Mouse (Mus musculus) gastrocnemius, postnatal 36 days (tissue): ENCODE results near the gene Grk4. TPM values are rescaled to one million over a fixed set of nuclear protein-coding genes. Genes with fewer than 3 reads are reported as not detected.
"Not testable (repeated sequence)": the region's sequence is repeated elsewhere in the genome, so short reads cannot be mapped to it uniquely, and the experiment has no call there.

Source experiments
- DNase-seq, 2 experiments: peaks; one replicate each; pipeline ENCODE4 v3.0.0; 2022
- intact Hi-C: fragments of 180-260 bp; cut with DNase I; formaldehyde crosslinking; loops from one replicate; pipeline ENCODE4 v1.15.1; 2025
- total RNA-seq, 2 experiments: library from RNA; stranded (reverse); gene quantifications; 2 replicates each; pipeline ENCODE4 v1.2.3; 2021

Grk4 gene
- total RNA-seq, 2 experiments from 2014 or later = 1.4 to 1.6 TPM

- DNase-seq = no peak
- intact Hi-C loops = no loop called here
Observed at GRCm38 (mm10) chr5:34692782-34693181, 32.6 kb downstream of the Grk4 start.

GRCm38 (mm10) chr5:34695521-34695920, 35.3 kb downstream of the Grk4 start:
- DNase-seq = no peak
- intact Hi-C loops = no loop called here

GRCm38 (mm10) chr5:34708436-34708835, 48.3 kb downstream of the Grk4 start:
- intact Hi-C loops = no loop called here

DNA sequence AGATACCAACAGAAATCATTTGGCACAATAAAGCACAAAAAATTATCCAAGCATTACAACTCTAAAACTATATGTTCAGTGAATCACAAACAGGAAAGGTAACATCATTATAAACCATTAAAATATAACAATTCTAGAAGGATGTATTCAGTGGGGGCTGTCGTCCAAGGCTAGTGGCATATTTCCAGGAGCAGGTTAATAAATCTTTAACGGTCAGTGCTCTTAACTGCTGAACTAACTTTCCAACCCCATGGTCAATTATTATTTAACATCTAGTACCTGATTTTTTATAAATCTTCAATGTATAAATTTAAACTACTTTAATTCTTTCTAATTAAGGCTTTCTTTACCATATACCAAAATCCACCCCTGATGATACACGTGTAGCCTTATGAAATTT, 54.2 kb downstream of the Grk4 start:
- DNase-seq, intact Hi-C loops: not testable (repeated sequence)

More at GRCm38 (mm10) chr5:34708436-34708835, 48.3 kb downstream of the Grk4 start:
- DNase-seq = no peak

DNA sequence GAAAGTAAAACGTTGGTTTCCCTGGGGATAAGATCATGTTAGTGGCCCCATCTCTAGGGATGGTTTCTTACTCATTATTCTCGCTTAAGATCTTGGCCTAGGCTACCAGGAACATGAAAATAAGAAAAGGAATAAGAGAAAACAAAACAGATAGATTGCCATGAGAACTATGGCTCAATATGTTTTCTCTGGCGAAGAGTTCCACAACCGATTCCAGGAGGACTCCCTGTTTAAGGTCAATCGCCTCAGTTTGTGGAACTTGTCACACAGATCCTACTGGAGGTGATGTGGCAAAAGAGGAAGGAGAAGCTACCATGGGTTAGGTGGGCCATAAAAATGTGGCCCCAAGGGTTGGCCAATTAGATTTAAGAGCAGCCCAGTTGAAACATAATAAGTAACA, 54.6 kb downstream of the Grk4 start:
- no peak for DNase-seq
- intact Hi-C loops = no loop called here

DNA sequence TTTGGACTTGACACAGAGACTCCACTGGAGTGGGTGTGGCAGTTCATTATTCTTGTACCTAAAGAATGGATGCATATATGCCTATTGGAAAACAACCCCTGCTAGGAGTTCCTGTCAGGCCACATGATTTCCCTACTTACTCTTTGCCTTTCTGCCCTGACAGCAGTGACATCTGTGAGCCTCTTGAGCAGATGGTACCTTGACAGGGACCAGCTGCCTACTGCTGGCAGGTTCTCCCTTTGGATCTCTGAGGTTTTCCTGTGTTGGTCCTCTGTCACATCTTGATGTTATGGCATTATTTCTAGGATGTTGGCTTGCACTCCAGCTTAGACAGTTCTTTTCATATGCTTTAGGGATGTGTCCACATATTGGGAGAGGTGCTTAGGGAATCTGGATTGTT, 69.0 kb downstream of the Grk4 start:
- intact Hi-C loops = no loop called here
- no peak for DNase-seq

- DNase-seq = no peak
- intact Hi-C loops = no loop called here
Observed at GRCm38 (mm10) chr5:34730255-34730654, 70.1 kb downstream of the Grk4 start.

- DNase-seq = no peak
- intact Hi-C loops = no loop called here
Observed at GRCm38 (mm10) chr5:34751477-34751876, 91.3 kb downstream of the Grk4 start.

DNA sequence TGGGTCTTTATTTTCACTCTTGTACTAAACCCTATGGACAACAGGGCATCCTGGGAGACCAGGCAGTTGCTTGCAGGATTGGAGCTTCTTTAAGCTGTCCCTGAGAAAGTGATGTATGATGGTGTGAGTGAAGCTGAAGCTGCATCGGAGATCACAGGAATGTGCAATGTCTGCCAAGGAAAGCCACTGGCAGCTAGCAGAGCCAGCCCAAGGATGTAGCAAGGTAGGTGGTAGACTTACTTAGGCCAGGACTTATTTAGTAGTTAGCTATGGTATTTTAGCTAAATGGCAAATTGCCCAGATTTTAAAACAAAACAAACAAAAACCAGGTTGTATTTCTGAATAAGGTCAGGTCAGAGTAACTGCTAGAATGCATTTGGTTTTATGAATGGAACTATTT, 98.6 kb downstream of the Grk4 start:
- intact Hi-C loops = no loop called here
- DNase-seq = no peak

- no peak for DNase-seq
- intact Hi-C loops = no loop called here
Observed at GRCm38 (mm10) chr5:34760850-34761508, 100.8 kb downstream of the Grk4 start.

DNA sequence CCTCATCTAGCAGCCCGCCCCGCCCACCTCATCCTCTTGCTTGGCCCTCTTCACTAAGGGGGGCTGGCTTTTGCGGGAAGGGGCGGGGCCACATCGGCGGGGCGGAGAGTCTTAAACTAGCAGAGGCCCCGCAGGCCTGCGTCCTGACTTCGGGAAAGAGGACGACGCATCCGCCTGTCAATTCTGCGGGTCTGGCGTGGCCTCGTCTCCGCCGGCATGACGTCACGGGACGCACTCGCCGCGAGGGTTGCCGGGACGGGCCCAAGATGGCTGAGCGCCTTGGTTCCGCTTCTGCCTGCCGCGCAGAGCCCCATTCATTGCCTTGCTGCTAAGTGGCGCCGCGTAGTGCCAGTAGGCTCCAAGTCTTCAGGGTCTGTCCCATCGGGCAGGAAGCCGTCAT, 101.3 kb downstream of the Grk4 start, which contains the start of gene Htt:
Gene Htt, plus strand, starts transcription at position 232 of the 400 bp plus-strand sequence.
- intact Hi-C loops = no loop called here
- DNase-seq = peak; percentile 92 to 95

DNA sequence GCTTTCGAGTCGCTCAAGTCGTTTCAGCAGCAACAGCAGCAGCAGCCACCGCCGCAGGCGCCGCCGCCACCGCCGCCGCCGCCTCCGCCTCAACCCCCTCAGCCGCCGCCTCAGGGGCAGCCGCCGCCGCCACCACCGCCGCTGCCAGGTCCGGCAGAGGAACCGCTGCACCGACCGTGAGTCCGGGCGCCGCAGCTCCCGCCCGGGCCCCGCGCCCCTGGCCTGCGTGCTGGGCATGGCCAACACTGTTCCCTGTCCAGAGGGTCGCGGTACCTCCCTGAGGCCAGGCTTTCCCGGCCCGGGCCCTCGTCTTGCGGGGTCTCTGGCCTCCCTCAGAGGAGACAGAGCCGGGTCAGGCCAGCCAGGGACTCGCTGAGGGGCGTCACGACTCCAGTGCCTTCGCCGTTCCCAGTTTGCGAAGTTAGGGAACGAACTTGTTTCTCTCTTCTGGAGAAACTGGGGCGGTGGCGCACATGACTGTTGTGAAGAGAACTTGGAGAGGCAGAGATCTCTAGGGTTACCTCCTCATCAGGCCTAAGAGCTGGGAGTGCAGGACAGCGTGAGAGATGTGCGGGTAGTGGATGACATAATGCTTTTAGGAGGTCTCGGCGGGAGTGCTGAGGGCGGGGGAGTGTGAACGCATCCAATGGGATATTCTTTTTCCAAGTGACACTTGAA, 101.9 kb downstream of the Grk4 start:
- intact Hi-C loops = no loop called here
- DNase-seq = peak in 1 of 2 experiments; percentile 24

DNA sequence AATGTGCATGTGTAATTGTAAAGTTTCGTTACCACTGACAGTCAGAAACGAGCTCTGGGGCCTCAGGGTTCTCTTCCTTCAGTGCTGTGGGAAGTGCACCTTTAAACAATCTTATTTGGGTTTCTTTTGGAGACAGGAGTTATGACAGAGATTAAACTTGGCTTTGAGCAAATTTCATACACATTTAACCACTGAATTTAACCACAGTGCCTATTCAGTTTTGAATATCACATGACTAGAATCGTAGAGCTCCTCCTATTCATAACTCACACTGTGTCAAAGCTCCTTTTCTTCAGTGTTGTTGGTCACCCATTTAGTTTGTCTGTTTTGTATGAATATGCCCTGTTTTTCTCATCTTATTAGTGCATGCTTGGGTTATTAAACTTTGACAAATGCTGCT, 111.6 kb downstream of the Grk4 start:
- intact Hi-C loops = no loop called here

GRCm38 (mm10) chr5:34772696-34773245, 112.6 kb downstream of the Grk4 start:
- no peak for DNase-seq
- intact Hi-C loops = no loop called here

More for the DNA sequence above, 111.6 kb downstream of the Grk4 start:
- DNase-seq = no peak

DNA sequence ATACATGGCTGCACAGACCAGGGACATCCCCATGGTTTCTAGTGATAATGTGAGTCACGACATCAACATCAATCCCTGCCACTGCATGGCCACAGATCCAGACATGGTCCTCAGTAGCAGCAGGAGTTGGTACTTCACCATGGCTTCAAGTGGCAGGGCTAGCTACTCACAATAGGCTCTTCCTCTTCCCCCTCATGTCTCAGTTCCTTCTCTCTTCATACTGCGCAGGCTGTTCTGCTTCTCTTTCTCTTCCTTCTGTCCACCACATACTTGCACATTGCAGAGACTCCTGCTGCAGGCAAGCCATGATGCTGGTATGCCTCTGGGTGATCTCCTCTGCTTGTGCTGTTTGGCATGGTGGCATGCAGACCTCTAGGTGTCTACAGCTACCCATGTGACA, 113.2 kb downstream of the Grk4 start:
- intact Hi-C loops = no loop called here
- DNase-seq = no peak

DNA sequence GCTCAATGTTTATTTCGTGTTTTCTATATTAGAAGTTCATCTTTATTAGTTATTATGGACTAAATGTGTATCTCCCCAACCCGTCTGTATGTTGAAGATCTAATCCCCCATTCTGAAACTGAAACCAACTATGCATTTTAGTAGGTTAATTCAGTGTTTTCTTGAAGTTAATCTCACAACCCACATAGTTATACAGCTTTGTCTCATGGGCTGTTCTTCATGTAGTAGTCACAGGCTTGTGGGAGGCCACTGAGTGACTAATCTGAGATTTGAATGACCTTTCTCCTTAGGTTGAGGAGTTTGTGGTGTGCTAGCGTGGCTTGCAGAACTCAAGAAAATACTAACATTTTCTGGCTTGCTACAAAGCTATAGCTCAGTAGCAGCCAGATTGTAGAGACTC, 124.8 kb downstream of the Grk4 start:
- intact Hi-C loops = no loop called here

GRCm38 (mm10) chr5:34791141-34791540, 131.0 kb downstream of the Grk4 start:
- intact Hi-C loops = no loop called here
- DNase-seq = no peak

More for the DNA sequence above, 124.8 kb downstream of the Grk4 start:
- DNase-seq = no peak

DNA sequence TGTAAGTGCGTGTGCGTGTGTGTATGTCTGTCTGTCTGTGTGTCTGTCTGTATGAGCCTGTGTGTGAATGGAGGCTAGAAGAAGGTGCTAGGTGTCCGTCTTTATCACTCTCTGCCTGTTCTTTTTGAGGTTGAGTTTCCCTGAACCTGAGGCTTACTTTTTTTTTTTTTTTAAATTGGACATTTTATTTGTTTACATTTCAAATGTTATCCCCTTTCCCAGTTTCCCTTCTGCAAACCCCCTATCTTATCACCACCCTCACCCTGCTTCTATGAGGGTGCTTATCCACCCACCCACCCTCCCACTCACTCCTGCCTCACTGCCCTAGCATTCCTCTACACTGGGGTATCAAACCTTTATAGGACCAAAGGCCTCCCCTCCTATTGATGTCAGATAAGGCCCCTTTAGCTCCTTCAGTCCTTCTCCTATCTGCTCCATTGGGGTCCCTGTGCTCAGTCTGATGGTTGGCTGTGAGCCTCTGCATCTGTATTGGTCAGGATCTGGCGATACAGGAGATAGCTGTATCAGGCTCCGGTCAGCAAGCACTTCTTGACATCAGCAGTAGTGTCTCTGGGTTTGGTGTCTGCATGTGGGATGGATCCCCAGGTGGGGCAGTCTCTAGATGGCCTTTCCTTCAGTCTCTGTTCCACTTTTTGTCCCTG, 140.2 kb downstream of the Grk4 start:
- intact Hi-C loops = no loop called here
- no peak for DNase-seq
